ENCODE assay signal across 9 mouse cellular contexts in the genomic region with DNA sequence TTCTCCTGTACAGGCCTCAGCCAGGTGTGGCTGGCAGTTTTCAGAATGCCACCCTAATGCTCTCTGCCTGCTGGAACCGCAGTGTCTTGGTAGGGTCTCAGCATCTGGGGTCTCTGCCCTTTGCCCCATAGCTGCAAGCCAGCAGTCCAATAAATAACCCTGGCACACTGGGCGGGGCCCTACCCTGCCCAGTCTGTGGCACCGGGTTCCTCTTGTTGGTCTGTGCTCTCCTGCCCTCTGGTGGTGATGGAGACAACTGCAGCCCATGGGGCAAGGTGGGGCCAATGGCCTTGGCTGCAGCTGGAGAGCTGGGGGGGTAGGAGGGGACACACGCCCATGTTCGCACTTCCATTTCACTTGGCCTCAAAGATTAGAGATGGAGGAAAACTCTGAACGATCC.
DNase-seq lines count a peak whose midpoint lies in the region; ATAC-seq and TF ChIP-seq lines count a peak whose summit lies in the region.
"Had no signal": no experiment of that assay in that cellular context is flagged by ENCODE, and none has a peak within 500 bp of the region (broad histone marks: within the 10 kb centered on the region; RNA-seq: fewer than 3 reads in every experiment).

No protein-coding gene starts in this region.

- peak; percentile 89 for ATAC-seq in erythroblast, adult 5-6 weeks (replicated peaks; ENCODE audit: low FRiP score, poor library complexity, severe bottlenecking)
- ATAC-seq in liver, embryonic 14.5 days (ENCODE audit: insufficient read depth): no peak
- ATAC-seq in neutrophil, adult 5-6 weeks (ENCODE audit: extremely low read depth, insufficient number of reproducible peaks, low FRiP score, poor library complexity, severe bottlenecking): 0 out of 2 replicates have a peak, but pooled peaks have one; percentile 57

- TF ChIP-seq EP300 in liver, embryonic 14.5 days (IDR thresholded peaks at IDR 0.05; ENCODE audit: low read depth): no peak

- H3K4me1 ChIP-seq in bone marrow macrophage, adult 2 months (ENCODE audit: control insufficient read depth, insufficient read depth, low read length): no peaks in the 10 kb centered on the region
- no peaks in the 10 kb centered on the region for H3K4me1 ChIP-seq in liver, embryonic 14.5 days (replicated peaks; ENCODE audit: control insufficient read depth in 2 of 2, insufficient read depth in 2 of 2, low read length in 1 of 2)
- H3K4me1 ChIP-seq in testis, adult 2 months (ENCODE audit: control insufficient read depth, insufficient read depth, low read length): no peaks in the 10 kb centered on the region

- intact Hi-C loops in heart, postnatal 10 days (cut with DNase I): loop anchor here (1.0 to 5.0 kb wide), 4 partner anchors 91 to 341 kb away; no protein-coding TSS in a partner anchor

- H3K9me3 ChIP-seq in liver, embryonic 14.5 days (ENCODE audit: control insufficient read depth, low read length): no peaks in the 10 kb centered on the region

- H3K4me3 ChIP-seq in bone marrow macrophage, adult 2 months (ENCODE audit: insufficient read depth, low read length): no peak overlapping the region
- H3K4me3 ChIP-seq in liver, embryonic 14.5 days (ENCODE audit: insufficient read depth in 1 of 2, low read depth in 2 of 2, low read length in 2 of 2): no peak overlapping the region
- H3K4me3 ChIP-seq in testis, adult 2 months (ENCODE audit: control insufficient read depth, low read depth, low read length): no peak overlapping the region
- H3K4me3 ChIP-seq: erythroblast, embryonic 14.5 days had no signal

- peak; percentile 89 for TF ChIP-seq CTCF in bone marrow macrophage, adult 2 months (IDR thresholded peaks at IDR 0.05; ENCODE audit: low read depth, low read length)
- TF ChIP-seq CTCF in liver, embryonic 14.5 days (IDR thresholded peaks at IDR 0.05; ENCODE audit: low read depth): peak; percentile 97
- TF ChIP-seq CTCF in testis, adult 2 months (IDR thresholded peaks at IDR 0.05; ENCODE audit: control insufficient read depth, insufficient read depth, insufficient replicate concordance, low read depth, low read length): peak; percentile 92

- no peaks in the 10 kb centered on the region for H3K27me3 ChIP-seq in liver, embryonic 14.5 days (ENCODE audit: control insufficient read depth, insufficient read depth, low read length)
- no peaks in the 10 kb centered on the region for H3K27me3 ChIP-seq in testis, adult 2 months (ENCODE audit: control insufficient read depth, insufficient read depth, low read length)

- 16% methylated on average over 6 of the region's 6 CpGs for WGBS in liver, embryonic 14.5 days (ENCODE audit: insufficient replicate concordance)

- no peak overlapping the region for H3K27ac ChIP-seq in bone marrow macrophage, adult 2 months (ENCODE audit: insufficient read depth, low read depth, low read length)
- H3K27ac ChIP-seq in liver, embryonic 14.5 days: no peak overlapping the region
- no peak overlapping the region for H3K27ac ChIP-seq in testis, adult 2 months (ENCODE audit: control insufficient read depth, insufficient read depth, low read depth, low read length)

- DNase-seq in CD8-positive naive resting alpha-beta T cell, adult 2 months (ENCODE audit: low read depth in 2 of 2, low spot score in 2 of 2): peak; percentile 62 to 67
- peak; percentile 76 to 90 for DNase-seq in heart, postnatal 10 days
- DNase-seq in kidney, postnatal 25 days: peak; percentile 73 to 75
- DNase-seq in liver, embryonic 14.5 days (ENCODE audit: low read depth in 3 of 3, low spot score in 3 of 3): peak; percentile 31 to 49 (median 33)

- H3K4me2 ChIP-seq in liver, embryonic 14.5 days (ENCODE audit: low read depth): no peak overlapping the region

- H3K36me3 ChIP-seq in liver, embryonic 14.5 days (replicated peaks; ENCODE audit: control insufficient read depth, insufficient read depth, low read depth): no peaks in the 10 kb centered on the region
- H3K36me3 ChIP-seq in testis, adult 2 months (ENCODE audit: control insufficient read depth, insufficient read depth, low read length): no peaks in the 10 kb centered on the region

- TF ChIP-seq POLR2A in bone marrow macrophage, adult 2 months (IDR thresholded peaks at IDR 0.05; ENCODE audit: borderline replicate concordance, low read depth, low read length): no peak
- no peak for TF ChIP-seq POLR2A in testis, adult 2 months (IDR thresholded peaks at IDR 0.05; ENCODE audit: control insufficient read depth, low read depth, low read length)

- H3K9ac ChIP-seq in liver, embryonic 14.5 days (replicated peaks): no peak overlapping the region

Comparison
In these comparisons a context has a peak if more than half of its experiments do, and no peak if none do; other contexts are left out.
1. DNase-seq: peak in every context shown above with its lines; median percentile 83 in heart, postnatal 10 days; 74 in kidney, postnatal 25 days; 64 in CD8-positive naive resting alpha-beta T cell, adult 2 months; 33 in liver, embryonic 14.5 days.